Mouse (Mus musculus): Measurements from ENCODE around the gene Ms4a7.
"Not testable (repeated sequence)": the region's sequence is repeated elsewhere in the genome, so short reads cannot be mapped to it uniquely, and the experiment has no call there.

Ms4a7 gene

DNA sequence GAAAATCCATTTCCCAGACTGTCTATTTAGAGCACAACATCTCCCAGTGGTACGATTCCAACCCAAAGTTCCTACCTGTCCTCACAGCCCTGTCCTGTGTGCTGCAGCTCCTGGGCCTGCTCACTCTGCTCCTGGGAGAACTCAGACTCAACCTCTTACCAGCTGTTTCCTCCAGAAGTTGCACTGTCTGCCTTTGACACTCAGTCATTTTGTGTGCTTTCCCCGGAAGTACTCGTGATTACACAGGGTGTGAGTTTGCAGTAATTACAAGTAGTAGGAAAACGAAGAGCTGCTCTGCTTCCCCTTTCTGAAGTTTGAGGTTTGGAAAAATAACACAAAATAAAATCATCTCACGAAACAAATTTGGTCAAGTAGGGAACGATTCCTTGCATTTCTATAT is at the start of gene Ms4a7:
Gene Ms4a7 (minus strand): TSS at position 215 of the 400 bp plus-strand sequence.
- DNase-seq (ENCODE audit: low spot score in 2 of 2) = no peak

DNA sequence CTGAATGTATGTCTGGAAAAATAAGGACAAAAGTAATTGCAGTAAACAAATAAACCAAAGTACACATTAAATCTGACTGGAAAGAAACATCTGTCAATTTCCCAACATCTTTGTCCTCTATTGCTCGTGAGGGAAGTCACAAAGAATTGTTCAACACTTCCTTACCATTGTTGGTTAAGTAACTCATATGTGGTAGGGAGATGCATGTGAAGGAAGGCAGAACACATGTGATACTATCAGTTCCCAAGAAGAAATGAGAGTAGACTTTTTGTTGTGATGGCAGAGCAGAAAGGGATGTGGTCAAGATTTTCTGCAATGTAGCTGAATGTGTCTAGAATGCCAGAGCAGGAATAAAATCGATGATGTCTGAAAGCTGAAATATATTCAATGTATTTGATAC is 40.5 kb upstream of the Ms4a7 start:
- DNase-seq (ENCODE audit: low spot score in 2 of 2) = no peak

DNA sequence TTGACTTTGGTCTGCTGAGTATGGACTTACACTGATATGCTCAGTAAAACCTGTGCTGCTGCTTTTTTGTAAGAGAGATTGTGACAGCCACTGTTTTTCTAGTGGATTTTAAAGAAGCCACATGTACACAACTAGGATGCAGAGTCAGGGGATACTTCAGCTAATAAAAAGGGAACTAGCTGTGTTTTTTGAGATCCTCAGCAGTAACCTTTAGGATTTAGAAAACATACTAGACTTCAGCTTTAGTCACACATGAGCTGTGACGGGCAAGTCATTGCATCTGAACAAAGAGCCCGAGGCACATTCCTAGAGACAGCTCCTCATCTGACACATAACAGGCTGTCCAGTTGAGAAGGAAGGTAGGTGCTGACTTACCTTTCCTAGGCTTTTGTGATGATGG is 39.3 kb upstream of the Ms4a7 start, which contains the start of gene Ms4a4a:
Gene Ms4a4a (plus strand): TSS at position 251 of the 400 bp plus-strand sequence.
- DNase-seq (ENCODE audit: low spot score in 2 of 2) = no peak

DNA sequence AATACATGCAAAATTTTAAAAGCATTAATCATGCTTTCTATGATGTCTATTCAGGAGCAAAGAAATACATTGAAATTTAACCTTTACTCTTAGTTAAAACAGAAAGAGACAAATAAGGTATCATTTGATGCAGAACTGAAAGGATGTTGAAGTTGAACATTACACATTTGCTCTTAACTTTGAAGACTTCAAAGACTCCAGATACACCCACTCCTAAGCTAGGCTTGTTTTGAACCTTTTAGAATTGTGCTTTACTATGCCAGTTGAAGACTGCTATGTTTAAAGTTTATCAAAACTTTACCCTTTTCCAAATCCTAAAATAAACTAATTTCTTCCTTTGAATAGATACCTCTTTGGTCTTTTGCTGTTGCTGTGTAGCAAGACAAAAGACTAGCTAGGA is 35.2 kb upstream of the Ms4a7 start:
- no peak for DNase-seq (ENCODE audit: low spot score in 2 of 2)

DNA sequence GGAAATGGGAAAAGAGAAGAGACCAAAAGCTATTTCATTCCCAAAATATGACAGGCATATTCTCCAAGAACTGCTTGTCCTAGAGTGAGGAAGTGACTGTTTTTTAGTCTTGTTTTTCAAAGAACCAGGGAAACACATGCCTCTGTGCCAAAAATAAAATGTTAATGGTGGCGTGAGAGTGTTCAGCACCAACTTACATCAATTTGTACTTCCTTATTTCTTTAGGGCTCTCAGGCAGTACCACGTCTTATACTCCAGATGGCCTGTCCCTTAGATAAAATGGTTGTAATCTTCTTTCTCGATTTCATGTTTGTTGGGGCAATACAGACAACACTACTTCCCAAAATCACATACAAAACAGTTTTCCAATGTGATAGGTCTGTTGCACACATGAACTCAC is 32.4 kb upstream of the Ms4a7 start:
- no peak for DNase-seq (ENCODE audit: low spot score in 2 of 2)

DNA sequence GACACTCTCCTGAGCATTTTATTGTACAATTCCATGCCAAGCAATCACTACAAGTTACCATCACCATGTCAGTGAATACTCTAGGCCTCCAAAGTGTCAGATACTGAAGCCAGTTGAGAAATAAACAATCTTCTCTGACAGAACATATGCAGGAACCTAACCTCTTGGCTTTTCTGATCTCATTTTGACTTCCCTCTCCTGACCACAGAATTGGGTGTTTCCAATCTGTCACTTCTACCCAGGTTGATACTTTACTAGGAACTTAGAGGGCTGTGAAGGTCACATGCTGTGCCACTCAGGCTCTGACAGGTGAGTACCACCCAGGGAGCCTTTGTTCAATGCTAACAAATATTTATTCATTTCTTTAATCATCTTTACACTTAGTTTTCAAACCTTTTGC is 26.1 kb upstream of the Ms4a7 start:
- DNase-seq (ENCODE audit: low spot score in 2 of 2) = no peak

DNA sequence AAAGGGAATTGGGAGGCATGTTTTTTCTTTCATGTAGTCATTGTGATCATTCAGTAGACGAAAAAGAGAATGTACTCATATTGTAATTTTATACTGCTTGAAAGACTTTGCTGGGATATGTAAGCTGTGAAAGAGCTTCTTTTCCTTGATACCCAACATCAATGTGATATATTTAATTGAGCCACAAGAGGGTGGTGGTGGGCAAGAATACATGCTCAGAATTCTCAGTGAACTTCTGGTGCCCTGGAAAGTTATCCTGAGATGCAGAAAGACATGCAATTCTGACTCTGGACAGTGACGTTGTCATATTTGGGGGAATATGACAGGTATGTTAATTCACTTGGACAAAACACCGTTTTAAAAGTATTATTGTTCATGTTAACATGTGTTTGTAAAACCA is 24.2 kb upstream of the Ms4a7 start:
- DNase-seq (ENCODE audit: low spot score in 2 of 2) = no peak

DNA sequence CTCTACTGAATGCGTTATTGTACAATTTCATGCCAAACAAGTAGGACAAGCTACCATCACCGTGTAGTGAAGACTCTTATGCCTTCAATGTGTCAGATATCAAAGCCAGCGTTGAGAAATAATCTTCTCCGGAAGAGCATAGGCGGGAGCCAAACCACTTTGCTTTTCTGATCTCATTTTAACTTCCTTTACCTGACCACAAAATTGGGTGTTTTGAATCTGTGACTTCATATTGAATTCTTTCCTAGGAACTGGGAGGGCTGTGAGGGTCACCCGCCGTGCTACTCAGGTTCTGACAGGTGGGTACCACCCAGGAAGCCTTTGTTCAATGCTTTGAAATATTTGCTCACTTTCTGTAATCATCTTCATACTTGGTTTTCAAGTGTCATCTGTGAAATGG is 19.8 kb upstream of the Ms4a7 start:
- no peak for DNase-seq (ENCODE audit: low spot score in 2 of 2)

DNA sequence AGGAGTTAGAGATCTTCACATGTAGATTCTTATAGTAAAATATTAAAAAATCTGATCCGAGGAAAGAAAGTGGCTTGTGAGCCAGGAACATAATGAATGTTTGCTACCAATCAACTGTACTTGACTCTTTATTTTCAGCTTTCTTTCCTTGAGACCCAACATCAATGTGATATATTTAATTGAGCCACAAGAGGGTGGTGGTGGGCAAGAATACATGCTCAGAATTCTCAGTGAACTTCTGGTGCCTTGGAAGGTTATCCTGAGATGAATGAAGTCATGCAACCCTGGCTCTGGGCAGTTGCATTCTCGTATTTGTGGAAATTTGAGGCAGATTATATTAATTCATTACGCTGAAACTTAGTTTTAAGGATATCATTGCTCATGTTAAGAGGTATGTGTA is 15.9 kb upstream of the Ms4a7 start:
- no peak for DNase-seq (ENCODE audit: low spot score in 2 of 2)

DNA sequence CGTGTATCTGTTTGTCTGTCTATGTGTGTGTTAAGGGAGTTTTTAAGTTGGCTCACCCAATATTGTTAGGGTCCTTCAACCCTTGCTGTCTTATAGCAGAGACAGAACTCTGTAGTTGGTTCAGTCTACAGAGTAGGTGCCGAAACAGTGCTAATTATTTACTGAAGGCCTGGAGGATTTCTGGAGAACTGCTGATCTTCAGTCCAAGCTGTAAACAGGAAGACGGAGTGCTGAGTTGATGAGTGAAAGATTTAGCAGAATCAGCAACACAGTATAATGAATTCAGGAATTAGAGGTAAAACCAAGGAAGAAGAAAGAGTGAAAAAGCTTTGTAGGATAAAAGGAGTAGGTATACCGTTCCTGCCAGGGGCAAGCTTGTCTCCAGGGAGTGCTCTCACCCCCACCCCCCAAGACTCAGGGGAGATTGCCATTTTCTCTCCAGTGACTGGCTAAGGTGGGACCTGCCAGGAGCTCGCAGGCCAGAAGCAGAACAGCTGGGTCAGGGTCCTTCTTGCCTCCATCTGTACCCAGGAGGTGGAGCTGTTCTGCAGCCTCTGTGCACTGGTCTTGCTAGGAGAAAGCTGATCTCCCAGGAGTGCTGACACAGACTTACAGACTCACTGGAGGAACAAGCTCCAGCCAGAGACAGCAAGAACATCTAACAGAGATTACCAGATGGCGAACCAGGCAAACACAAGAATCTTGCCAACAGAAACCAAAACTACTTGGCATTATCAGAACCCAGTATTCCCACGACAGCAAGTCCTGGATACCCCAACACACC is 13.9 kb upstream of the Ms4a7 start:
- no peak for DNase-seq (ENCODE audit: low spot score in 2 of 2)

DNA sequence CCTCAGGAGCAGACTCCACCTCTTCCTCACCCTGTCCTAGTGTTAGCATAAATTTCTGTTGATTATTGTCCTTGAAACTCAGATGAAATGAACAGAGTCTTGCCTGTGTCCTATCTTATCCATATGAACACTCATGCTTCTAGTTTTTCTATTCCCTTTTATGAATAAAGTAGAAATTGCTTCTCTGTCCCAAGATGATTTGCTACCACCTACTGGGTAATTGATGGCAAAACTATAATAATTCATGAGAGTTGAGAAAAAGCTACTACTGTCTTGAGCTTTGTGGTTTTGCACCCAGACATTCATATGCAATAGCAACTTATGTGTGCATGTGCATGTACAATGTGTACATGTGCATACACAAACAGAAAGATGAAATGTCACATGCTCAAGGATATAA is 8.0 kb upstream of the Ms4a7 start:
- no peak for DNase-seq (ENCODE audit: low spot score in 2 of 2)

DNA sequence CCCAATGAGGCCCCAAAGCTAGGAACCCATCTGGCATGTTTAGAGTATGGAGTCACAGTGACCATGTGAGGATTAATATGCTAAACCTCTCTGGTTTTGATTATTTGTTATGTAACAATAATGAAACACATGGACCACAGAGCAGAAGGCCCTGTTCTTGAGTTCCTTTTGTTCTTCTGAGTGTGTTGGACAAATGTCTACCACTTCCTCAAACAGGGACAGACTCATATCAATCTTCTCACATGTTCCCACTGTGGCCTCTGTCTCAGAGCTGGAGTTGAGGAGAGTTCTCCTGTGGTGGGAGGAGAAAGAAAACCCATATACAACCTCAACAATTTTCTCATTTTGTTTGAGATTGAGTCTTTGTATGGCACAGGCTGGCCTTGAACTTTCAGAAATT is 7.2 kb upstream of the Ms4a7 start:
- DNase-seq (ENCODE audit: low spot score in 2 of 2) = no peak

DNA sequence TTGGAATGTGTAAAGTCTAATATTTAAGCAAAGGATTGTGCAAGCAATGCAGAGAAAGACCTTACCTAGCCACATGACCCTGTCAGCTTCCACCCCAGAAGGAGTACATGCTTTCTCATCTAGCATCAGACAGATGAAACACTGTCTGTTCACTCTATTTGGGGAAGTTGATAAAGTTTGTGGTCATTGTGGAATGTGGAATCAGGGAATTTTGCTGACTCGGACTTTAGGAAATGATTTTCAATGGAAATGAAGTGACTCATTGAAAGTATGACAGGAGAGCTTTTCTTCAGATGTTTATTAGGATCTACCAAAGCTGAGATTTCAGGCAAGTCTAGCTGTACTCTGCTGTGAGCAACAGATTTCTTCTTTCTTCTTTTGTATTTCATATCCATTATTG is 14.8 kb downstream of the Ms4a7 start:
- no peak for DNase-seq (ENCODE audit: low spot score in 2 of 2)

DNA sequence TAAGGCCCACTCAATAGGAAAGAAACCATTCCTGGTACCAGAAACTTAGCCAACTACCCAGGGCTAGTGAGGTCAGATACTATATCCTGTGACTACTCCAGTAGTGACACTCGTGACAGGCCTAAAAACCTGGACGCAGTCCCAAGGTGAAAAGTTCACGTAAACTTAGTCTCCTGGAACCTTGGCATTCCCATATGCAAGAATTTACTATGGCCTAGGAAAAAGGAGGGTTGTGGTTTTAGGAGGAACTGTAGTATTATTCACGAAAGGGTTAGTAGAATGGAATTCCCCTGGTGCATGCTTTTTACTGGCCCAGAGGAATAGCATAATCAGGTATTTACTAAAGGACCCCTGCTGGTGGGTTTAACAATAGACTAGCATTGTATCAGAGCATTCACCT is 19.2 kb downstream of the Ms4a7 start:
- no peak for DNase-seq (ENCODE audit: low spot score in 2 of 2)

DNA sequence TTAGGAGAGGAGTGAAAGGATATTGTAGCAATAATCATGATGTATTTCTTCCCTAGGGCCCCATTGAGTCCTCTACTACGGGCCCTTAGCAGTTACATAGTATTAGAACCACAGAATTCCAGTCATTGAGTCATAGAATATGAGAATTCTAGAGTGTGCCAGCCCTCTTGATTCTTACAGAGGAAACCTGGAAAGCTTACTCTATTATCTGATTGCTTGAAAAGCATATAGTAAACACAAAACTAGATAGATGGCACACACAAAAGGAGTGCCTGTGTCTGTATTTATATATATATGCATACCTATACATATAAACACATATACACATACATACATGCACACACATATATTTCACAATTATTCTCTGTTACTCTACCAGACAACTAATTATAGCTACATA is 21.6 kb downstream of the Ms4a7 start, which contains the start of gene Ms4a14:
Gene Ms4a14 (minus strand): TSS at position 101 of the 400 bp plus-strand sequence.
- DNase-seq (ENCODE audit: low spot score in 2 of 2) = no peak

DNA sequence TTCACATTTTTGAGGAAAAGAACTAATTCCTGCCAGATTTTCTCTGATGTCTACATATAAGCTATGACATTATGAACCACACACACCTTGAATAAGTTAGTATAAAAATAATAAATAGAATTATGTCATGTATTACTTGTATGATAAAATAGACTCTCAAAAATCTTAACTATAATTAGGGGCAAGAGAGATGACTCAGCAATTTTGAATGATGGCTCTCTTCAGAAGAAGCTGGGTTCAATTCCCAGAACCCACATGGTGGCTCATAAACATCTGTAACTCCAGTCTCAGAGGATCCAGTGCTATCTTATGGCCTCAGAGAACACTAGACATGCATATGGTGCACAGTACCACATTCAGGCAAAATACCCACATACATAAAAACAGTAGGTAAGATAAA is 27.1 kb downstream of the Ms4a7 start:
- DNase-seq (ENCODE audit: low spot score in 2 of 2) = no peak

DNA sequence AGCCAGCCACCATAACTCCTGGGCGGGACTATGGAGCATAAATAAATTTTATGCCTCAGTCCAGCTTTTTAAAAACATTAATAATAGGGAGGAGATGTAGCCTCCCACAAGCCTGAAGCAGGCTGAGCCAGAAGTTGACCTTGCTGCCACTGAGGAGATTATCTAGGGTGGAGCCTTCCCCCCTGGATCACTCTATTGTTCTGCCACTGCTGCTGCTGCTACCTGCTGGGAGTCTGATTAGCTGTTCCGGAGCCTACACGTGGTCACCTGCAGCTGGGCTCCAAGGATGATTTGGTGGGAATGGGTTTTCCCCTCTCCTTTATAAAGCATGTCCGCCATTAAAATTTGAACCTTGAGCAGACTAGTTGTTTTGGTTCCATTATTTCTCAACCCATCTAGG is 36.4 kb downstream of the Ms4a7 start:
- not testable (repeated sequence) for DNase-seq (ENCODE audit: low spot score in 2 of 2)

DNA sequence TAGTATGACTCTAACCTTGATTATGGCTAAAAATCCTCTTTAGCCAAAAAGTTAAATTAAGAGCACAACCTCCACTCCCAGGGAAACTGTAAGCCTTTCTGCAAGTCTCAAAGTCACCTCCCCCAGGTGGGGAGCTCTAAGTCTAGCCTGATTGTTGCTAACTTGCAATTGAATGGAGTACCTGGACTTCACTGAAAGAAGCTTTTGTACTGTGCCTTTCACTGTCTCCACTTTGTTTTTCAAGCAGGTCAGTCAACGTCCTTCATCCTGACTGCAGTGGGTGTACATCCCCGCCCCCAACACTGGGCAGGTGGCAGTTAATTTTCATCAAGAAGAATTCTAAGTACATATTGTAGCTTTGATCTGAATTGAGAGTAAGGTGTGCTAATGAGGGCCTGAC is 37.0 kb downstream of the Ms4a7 start:
- no peak for DNase-seq (ENCODE audit: low spot score in 2 of 2)

DNA sequence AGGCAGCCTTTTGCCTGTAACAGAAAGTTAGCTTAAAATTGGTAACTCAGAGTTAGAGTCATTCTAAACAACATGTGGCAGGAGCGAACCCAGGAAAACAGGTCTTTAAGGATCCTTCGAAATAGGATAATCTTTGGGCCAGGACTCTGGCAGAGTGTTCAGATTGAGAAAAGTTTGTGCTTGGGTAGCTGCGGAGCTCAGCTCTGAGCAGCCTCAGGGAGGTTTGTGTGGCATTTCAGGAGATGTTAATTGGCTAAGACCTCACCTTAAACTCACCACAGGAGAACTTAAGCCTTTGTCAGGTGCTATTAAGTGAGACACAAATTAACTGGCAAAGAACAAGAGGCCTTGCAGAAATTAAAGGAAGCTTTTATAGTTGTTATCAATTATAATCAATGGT is 42.3 kb downstream of the Ms4a7 start:
- not testable (repeated sequence) for DNase-seq (ENCODE audit: low spot score in 2 of 2)

DNA sequence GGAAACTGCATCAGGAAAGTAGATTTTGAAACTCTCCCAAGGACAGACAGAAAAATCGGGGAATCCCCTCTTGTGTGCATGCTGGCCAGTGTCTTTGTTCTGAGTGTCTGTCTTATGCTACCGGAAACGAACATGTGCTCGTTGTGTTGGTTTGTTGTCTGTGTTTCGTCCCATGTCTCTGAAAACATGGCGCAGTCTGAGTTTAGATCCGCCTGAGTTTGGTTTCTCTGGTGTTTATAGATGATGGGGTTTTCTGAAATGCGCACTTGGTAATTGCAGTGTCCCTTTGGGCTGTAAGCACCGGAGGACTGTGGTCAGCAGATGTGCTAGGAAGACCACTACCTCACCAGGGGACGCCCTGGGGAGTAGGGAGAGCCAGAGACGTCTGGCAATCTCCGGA is 43.0 kb downstream of the Ms4a7 start:
- DNase-seq (ENCODE audit: low spot score in 2 of 2) = no peak

DNA sequence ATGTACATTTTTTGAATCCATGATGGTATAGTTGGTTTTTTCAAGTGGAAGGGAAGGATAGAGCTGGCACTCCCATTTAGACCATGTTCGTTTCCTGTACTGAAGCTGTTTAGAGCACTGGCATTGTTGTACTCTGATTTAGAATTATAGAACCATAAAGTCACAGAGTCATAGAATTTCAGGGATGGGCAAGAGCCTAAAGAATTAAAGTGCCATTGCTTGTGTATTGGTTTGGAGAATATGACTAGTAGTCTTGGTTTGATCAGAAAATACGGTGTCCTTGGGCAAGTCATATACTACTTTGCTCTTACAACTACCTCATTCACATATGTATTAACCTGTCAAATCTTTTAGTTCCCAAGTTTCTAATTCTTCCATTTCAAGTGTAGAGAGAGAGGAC is 52.2 kb downstream of the Ms4a7 start, which contains the start of gene Ms4a5:
Gene Ms4a5 (minus strand): TSS at position 101 of the 400 bp plus-strand sequence.
- no peak for DNase-seq (ENCODE audit: low spot score in 2 of 2)

DNA sequence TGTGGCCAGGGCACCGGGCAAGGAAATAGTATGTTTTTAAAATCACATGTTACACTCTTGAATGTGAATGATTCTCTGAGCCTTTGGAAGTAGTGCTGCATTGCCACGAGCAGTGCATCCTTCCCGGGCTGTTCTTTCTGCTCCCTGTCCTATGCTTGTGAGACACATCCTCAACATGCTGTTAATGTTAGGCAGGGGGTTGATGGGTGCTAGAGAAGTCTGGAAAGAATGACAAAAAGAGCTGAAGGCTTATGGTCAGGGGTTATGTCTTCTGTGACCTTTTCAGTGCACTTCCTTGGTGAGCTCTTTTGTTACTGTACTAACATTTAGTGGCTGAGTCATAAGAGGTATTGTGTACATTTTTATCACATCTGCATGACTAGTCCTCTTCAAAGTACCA is 55.7 kb downstream of the Ms4a7 start:
- no peak for DNase-seq (ENCODE audit: low spot score in 2 of 2)

DNA sequence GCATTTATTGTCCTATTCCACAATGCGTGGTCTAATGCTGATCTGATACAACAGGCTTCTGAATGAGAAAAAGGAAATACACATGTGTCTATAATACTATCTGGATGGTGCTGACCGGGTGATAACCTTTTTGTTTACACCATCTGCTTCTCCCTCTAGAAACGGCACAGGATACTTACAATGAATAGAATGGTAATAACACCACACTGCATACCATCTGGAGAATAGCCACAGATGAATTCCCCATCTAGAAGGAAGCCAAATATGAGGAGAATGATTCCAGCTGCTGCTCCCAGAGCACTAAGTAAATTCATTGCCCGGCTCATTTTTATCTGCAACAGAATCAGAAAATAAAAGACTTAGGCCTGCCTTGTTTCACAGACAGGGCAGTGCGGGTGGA is 59.5 kb downstream of the Ms4a7 start:
- DNase-seq (ENCODE audit: low spot score in 2 of 2) = no peak

All from right cerebral cortex, postnatal 36 days (tissue).